26 mouse cellular contexts compared by ENCODE assay signal in genomic region chr8:92713286-92713685, GRCm38 (mm10). TPM values are rescaled to one million over a fixed set of nuclear protein-coding genes. Genes with fewer than 3 reads are reported as not detected.
DNase-seq lines count a peak whose midpoint lies in the region; ATAC-seq lines count a peak whose summit lies in the region.
"Had no signal": no experiment of that assay in that cellular context is flagged by ENCODE, and none has a peak within 500 bp of the region (broad histone marks: within the 10 kb centered on the region; RNA-seq: fewer than 3 reads in every experiment).

No protein-coding gene starts in this region.

- H3K36me3 ChIP-seq in midbrain, embryonic 11.5 days (ENCODE audit: control insufficient read depth, insufficient read depth, low read length): no peaks in the 10 kb centered on the region
- no peaks in the 10 kb centered on the region for H3K36me3 ChIP-seq in midbrain, embryonic 13.5 days
- H3K36me3 ChIP-seq: embryonic facial prominence, embryonic 13.5 days; embryonic facial prominence, embryonic 15.5 days; forebrain, embryonic 10.5 days; forebrain, embryonic 12.5 days; G1E had no signal

- ATAC-seq in midbrain, embryonic 11.5 days (ENCODE audit: low FRiP score): no peak
- ATAC-seq in midbrain, embryonic 13.5 days: no peak
- ATAC-seq: activated CD4-positive, CD25-positive, alpha-beta regulatory T cell, adult 4 months; CD4-positive, CD25-positive, alpha-beta regulatory T cell, adult 4 months; forebrain, embryonic 14.5 days; forebrain, embryonic 16.5 days; Patski had no signal

- DNase-seq in midbrain, embryonic 11.5 days (ENCODE audit: low spot score, missing footprints): peak; percentile 17
- DNase-seq in R1 (ENCODE audit: low read depth, low spot score): peak; percentile 67
- no peak for DNase-seq in retina, postnatal 1 day
- DNase-seq in embryo, embryonic 11 days: no peak
- DNase-seq: adrenal gland, adult 8-10 months; adrenal gland, postnatal 14 days; adrenal gland, postnatal 36 days; B cell, adult 2 months; cerebellum, adult 11-12 months; cerebellum, adult 2 months; cerebellum, adult 9-10 months; cerebellum, postnatal 10 days; cerebellum, postnatal 25 days had no signal

- no peaks in the 10 kb centered on the region for H3K4me1 ChIP-seq in midbrain, embryonic 11.5 days (ENCODE audit: control insufficient read depth, insufficient read depth, low read length)
- no peaks in the 10 kb centered on the region for H3K4me1 ChIP-seq in midbrain, embryonic 13.5 days (replicated peaks)
- H3K4me1 ChIP-seq: forebrain, embryonic 10.5 days had no signal

- H3K27me3 ChIP-seq in midbrain, embryonic 11.5 days (ENCODE audit: control insufficient read depth, insufficient read depth, low read length): no peaks in the 10 kb centered on the region
- H3K27me3 ChIP-seq in midbrain, embryonic 13.5 days: no peaks in the 10 kb centered on the region
- H3K27me3 ChIP-seq: CH12.LX; embryonic facial prominence, embryonic 13.5 days; embryonic facial prominence, embryonic 15.5 days; forebrain, embryonic 12.5 days had no signal

- H3K9me3 ChIP-seq in midbrain, embryonic 11.5 days (ENCODE audit: control insufficient read depth, low read length): no peaks in the 10 kb centered on the region
- H3K9me3 ChIP-seq in midbrain, embryonic 13.5 days: peaks cover 2% of the 10 kb centered on the region; the same call in 1 of the 2 replicates
- H3K9me3 ChIP-seq: embryonic facial prominence, embryonic 15.5 days had no signal

- H3K27ac ChIP-seq in midbrain, embryonic 11.5 days (ENCODE audit: low read depth, low read length): no peak overlapping the region
- H3K27ac ChIP-seq in midbrain, embryonic 13.5 days: no peak overlapping the region
- H3K27ac ChIP-seq: embryonic facial prominence, embryonic 13.5 days; embryonic facial prominence, embryonic 15.5 days; forebrain, embryonic 10.5 days; forebrain, embryonic 12.5 days had no signal

- 85% methylated on average over 1 of the region's 1 CpGs for WGBS in midbrain, embryonic 11.5 days
- 92% methylated on average over 1 of the region's 1 CpGs for WGBS in midbrain, embryonic 13.5 days

- H3K9ac ChIP-seq in midbrain, embryonic 11.5 days (ENCODE audit: low read length): no peak overlapping the region
- H3K9ac ChIP-seq in midbrain, embryonic 13.5 days (replicated peaks): no peak overlapping the region
- H3K9ac ChIP-seq: embryonic facial prominence, embryonic 13.5 days; embryonic facial prominence, embryonic 15.5 days; forebrain, embryonic 12.5 days had no signal

- no peak overlapping the region for H3K4me2 ChIP-seq in midbrain, embryonic 11.5 days
- no peak overlapping the region for H3K4me2 ChIP-seq in midbrain, embryonic 13.5 days (replicated peaks)
- H3K4me2 ChIP-seq: embryonic facial prominence, embryonic 13.5 days; embryonic facial prominence, embryonic 15.5 days; forebrain, embryonic 12.5 days had no signal

- no peak overlapping the region for H3K4me3 ChIP-seq in midbrain, embryonic 11.5 days (ENCODE audit: low read depth, low read length)
- no peak overlapping the region for H3K4me3 ChIP-seq in midbrain, embryonic 13.5 days (replicated peaks)
- H3K4me3 ChIP-seq: embryonic facial prominence, embryonic 13.5 days; embryonic facial prominence, embryonic 15.5 days; erythroblast, embryonic 14.5 days; forebrain, embryonic 10.5 days; forebrain, embryonic 12.5 days had no signal

RNA-seq across cellular contexts. Expression of gene Irx6, which starts 39.2 kb away (rescaled TPM):
- polyA plus RNA-seq in midbrain, embryonic 11.5 days (2014; fragmentation: Nextera tagmentation; extraction: Ambion mirVana): 2.3 and 2.6 TPM in 2 replicates
- polyA plus RNA-seq in midbrain, embryonic 13.5 days (2015; fragmentation: Nextera tagmentation; extraction: Ambion mirVana): 4.0 and 6.6 TPM in 2 replicates
- polyA plus RNA-seq: activated CD4-positive, CD25-positive, alpha-beta regulatory T cell, adult 4 months; CD4-positive, CD25-positive, alpha-beta regulatory T cell, adult 4 months; erythroblast, embryonic 14.5 days; G1E; Patski had no signal

Comparison
In these comparisons a context has a peak if more than half of its experiments do, and no peak if none do; other contexts are left out.
1. DNase-seq: peak in midbrain, embryonic 11.5 days (single experiment) and R1 (single experiment); none in retina, postnatal 1 day (single experiment) and embryo, embryonic 11 days (single experiment).